Mouse (Mus musculus) liver, embryonic 12.5 days (tissue): ENCODE measurements around the gene Chpt1. TPM values are rescaled to one million over a fixed set of nuclear protein-coding genes. Genes with fewer than 3 reads are reported as not detected.
"Not testable (repeated sequence)": the region's sequence is repeated elsewhere in the genome, so short reads cannot be mapped to it uniquely, and the experiment has no call there.

Experiments used
- ATAC-seq: fragments of 200-750 bp; cut with Nextera tagmentation; 2 replicates; pipeline ENCODE4 v1.8.0; 2017; ENCODE audit warnings: moderate number of reproducible peaks, mild to moderate bottlenecking, moderate library complexity
- H3K27ac ChIP-seq: fragments of 300-500 bp; sonication (generic); 2 replicates; pipeline ENCODE4 v1.5.1; 2016; ENCODE audit warnings: mild to moderate bottlenecking
- H3K27me3 ChIP-seq: fragments of 300-500 bp; sonication (generic); replicated peaks from 2 replicates; pipeline ENCODE4 v1.6.1; 2016; ENCODE audit warnings: mild to moderate bottlenecking, moderate library complexity
- H3K36me3 ChIP-seq: fragments of 300-500 bp; sonication (generic); 2 replicates; pipeline ENCODE4 v1.6.1; 2016; ENCODE audit warnings: mild to moderate bottlenecking, moderate library complexity
- H3K4me1 ChIP-seq: fragments of 300-500 bp; sonication (generic); 2 replicates; pipeline ENCODE4 v1.6.1; 2016
- H3K4me2 ChIP-seq: fragments of 300-500 bp; sonication (generic); 2 replicates; pipeline ENCODE4 v1.6.1; 2016; ENCODE audit warnings: mild to moderate bottlenecking, moderate library complexity
- H3K4me3 ChIP-seq: fragments of 300-500 bp; sonication (generic); 2 replicates; pipeline ENCODE4 v1.5.1; 2016; ENCODE audit warnings: mild to moderate bottlenecking, moderate library complexity
- H3K9ac ChIP-seq: fragments of 300-500 bp; sonication (generic); 2 replicates; pipeline ENCODE4 v1.6.1; 2016; ENCODE audit warnings: mild to moderate bottlenecking, moderate library complexity
- H3K9me3 ChIP-seq: fragments of 300-500 bp; sonication (generic); replicated peaks from 2 replicates; pipeline ENCODE4 v1.6.1; 2016; ENCODE audit warnings: mild to moderate bottlenecking, moderate library complexity
- WGBS: fragments of 180-500 bp; shearing (Covaris S2); methylation state at CpG from one replicate; pipeline ENCODE4 v1.1.7; 2016; ENCODE audit not compliant: insufficient replicate concordance; 5-methylcytosine and 5-hydroxymethylcytosine counted together
- polyA plus RNA-seq: library from polyadenylated mRNA; unstranded; fragments of >200 nt; fragmentation: Nextera tagmentation; extraction: Ambion mirVana; gene quantifications from 2 replicates; pipeline ENCODE4 v1.2.1, GENCODE M21; 2016

The Chpt1 gene
- polyA plus RNA-seq = 7.0 and 8.2 TPM in 2 replicates

DNA sequence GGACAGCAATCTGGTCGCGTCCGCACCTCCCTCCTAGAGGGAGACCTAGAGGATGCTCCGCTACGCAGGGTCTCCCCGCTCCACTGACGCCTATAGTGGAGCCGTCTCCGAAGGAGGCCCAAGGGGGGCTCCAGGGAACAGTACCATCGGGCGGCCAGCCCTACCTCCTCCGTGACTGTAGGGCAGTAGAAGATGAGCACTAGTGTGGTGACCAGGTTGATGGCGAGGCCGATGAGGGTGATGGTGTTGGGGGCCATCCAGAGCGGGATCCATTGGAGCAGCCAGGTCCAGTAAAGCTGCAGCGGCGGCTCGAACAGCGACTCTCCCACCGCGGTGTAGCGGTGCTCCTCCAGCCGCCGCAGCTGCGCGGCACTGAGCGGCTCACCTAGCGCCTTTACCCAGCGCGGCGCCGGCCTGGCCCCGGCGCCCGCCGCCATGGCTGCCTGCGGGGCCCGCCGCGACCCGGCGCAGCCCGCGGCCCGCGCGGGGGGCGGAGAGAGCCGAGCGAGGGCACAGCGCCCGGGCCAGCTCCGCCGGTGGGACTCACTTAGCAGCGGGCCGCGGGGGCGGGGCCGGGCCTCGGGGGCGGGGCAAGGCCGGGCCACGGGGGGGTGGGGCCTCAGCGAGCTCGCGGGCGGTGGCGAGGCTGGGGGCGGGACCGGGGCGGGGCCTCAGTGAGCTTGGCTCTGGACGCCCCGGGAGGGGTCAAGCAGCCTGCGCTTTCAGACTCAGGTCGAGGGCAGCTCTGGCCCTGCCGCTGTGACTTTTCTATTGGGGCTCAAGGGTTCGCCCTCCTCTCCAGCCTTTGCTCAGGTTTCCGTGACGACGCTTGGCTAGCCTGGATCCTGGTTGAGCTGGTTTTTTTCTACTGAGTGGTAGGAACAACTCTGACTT lies at the start of gene Chpt1:
Gene Chpt1, minus strand, starts transcription at position 653 of the 894 bp plus-strand sequence.
- Histone ChIP-seq H3K9me3 (no peaks in the 10 kb centered on the region), H3K4me2 (peak within 1 kb of the TSS; percentile 94), H3K4me1 (peaks cover 13% of the 10 kb centered on the region), H3K36me3 (no peaks in the 10 kb centered on the region), H3K27me3 (0 out of 2 replicates have a peak, but pooled peaks cover 3% of the 10 kb centered on the region), H3K9ac (peak within 1 kb of the TSS; percentile 79), H3K27ac (no peak within 1 kb of the TSS), H3K4me3 (peak within 1 kb of the TSS; percentile 68)
- ATAC-seq = peak; percentile 97
- WGBS = 1% methylated on average over 58 of the region's 80 CpGs

DNA sequence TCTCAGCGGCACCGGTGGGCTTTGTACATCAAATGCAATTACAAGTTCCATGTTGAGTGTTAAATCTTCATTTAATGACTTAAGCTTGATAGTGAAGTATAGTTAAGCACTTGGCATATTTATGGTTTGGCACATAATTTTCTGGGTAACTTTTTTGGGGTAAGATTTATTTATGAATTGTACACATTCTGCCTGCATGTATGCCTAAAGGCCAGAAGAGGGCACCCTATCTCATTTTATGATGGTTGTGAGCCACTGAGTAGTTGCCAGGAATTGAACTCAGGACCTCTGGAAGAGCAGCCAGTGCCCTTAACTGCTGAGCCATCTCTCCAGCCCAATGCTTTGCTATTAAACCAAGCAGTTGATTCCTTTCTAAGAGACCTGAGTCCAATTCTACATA lies 48.9 kb upstream of the Chpt1 start:
- Histone ChIP-seq H3K4me3 (no peak overlapping the region), H3K27ac (no peak overlapping the region), H3K4me2 (no peak overlapping the region), H3K27me3 (no peaks in the 10 kb centered on the region), H3K9me3 (no peaks in the 10 kb centered on the region; the same call in 1 of the 2 replicates), H3K36me3 (no peaks in the 10 kb centered on the region), H3K9ac (no peak overlapping the region), H3K4me1 (no peaks in the 10 kb centered on the region)
- no peak for ATAC-seq
- WGBS = 84% methylated on average over 2 of the region's 2 CpGs

DNA sequence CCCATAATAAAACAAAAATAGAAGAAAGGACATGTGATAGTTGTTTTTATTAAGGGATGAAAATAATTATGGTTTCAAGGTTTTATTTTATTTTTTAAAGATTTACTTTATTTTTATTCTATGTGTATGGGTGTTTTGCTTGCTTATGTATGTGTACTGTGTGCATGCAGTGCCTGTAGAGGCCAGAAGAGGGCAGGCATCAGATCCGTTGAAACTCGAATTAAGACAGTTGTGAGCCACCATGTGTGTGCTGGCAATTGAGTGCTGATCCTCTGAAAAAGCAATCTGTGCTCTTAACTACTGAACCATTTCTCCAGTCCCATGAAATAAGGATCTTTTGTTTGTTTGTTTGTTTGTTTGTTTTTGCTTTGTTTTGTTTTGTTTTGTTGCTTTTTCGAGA lies 46.4 kb upstream of the Chpt1 start:
- H3K9me3 ChIP-seq = no peaks in the 10 kb centered on the region; the same call in 1 of the 2 replicates
- no peaks in the 10 kb centered on the region for H3K36me3 ChIP-seq
- no peak overlapping the region for H3K4me3 ChIP-seq
- H3K27ac ChIP-seq = no peak overlapping the region
- WGBS = 73% methylated on average over 3 of the region's 3 CpGs
- H3K4me1 ChIP-seq = no peaks in the 10 kb centered on the region
- ATAC-seq = no peak
- no peak overlapping the region for H3K4me2 ChIP-seq
- H3K27me3 ChIP-seq = no peaks in the 10 kb centered on the region
- H3K9ac ChIP-seq = no peak overlapping the region

DNA sequence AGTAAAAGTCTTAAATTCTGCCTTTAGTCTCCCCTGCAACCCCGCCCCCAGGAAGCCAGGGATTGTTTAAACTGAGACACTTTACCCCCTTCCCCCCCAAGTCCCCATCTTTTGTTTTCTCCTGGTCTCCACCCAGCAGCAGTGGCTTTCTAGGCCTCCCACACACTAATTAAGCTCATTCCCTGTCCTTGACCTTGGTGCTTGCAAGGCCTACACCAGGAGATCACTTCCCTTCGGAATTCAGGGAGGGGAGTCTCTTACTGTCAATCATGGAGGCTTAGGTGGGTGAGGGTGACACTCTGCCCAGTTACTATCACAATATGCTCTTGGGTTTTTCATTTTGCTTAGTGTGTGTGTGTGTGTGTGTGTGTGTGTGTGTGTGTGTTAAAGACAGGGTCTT lies 43.8 kb upstream of the Chpt1 start:
- no peak overlapping the region for H3K9ac ChIP-seq
- peaks cover 3% of the 10 kb centered on the region; the same call in 1 of the 2 replicates for H3K9me3 ChIP-seq
- no peaks in the 10 kb centered on the region for H3K4me1 ChIP-seq
- H3K27me3 ChIP-seq = no peaks in the 10 kb centered on the region
- 35% methylated on average over 2 of the region's 2 CpGs for WGBS
- H3K27ac ChIP-seq = no peak overlapping the region
- no peaks in the 10 kb centered on the region for H3K36me3 ChIP-seq
- H3K4me3 ChIP-seq = no peak overlapping the region
- ATAC-seq = no peak
- H3K4me2 ChIP-seq = no peak overlapping the region

DNA sequence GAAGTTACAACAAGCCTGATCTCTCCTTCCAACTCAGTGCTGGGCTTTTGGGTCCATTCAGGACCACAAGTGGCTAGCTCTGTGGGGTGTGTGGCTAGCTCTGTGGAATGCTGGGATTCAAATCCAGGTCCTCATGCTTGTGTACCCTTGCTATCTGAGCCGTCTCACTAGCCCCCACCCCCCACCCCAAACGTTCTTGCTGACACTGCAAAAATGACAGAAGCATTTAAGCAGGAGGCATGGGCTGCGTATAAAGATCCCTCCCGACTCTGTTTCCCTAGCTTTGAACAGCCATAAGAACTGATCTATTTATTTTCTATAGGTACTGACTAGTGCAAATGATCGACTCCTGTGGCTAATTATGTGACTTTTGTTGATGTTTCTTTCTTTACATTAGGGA lies 26.8 kb upstream of the Chpt1 start:
- Histone ChIP-seq H3K27me3 (no peaks in the 10 kb centered on the region), H3K9me3 (no peaks in the 10 kb centered on the region), H3K27ac (no peak overlapping the region), H3K36me3 (no peaks in the 10 kb centered on the region), H3K4me1 (no peaks in the 10 kb centered on the region), H3K4me3 (no peak overlapping the region), H3K4me2 (no peak overlapping the region), H3K9ac (no peak overlapping the region)
- WGBS = 48% methylated on average over 5 of the region's 5 CpGs
- ATAC-seq = no peak

DNA sequence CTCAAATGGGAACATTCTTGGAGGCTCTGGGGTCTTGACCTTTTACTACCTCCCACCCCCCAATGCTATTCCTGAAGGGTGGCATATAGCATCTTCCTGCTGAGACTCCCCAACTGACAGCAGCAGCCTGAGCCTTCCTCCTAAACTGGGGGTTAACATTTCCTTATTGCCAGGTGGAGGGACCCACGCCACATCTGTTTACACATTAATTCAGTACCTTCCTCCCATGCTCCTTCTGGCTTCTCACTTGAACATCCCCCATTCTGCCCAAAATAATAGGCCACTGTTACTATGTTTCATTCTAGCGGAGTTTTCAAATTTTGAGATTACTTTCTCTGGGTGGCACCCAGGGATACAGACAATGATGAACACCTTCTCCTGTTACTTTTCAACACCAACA lies 20.1 kb upstream of the Chpt1 start:
- 59% methylated on average over 2 of the region's 2 CpGs for WGBS
- Histone ChIP-seq H3K4me2 (no peak overlapping the region), H3K36me3 (no peaks in the 10 kb centered on the region), H3K9me3 (no peaks in the 10 kb centered on the region), H3K27ac (no peak overlapping the region), H3K27me3 (no peaks in the 10 kb centered on the region), H3K4me3 (no peak overlapping the region), H3K4me1 (no peaks in the 10 kb centered on the region), H3K9ac (no peak overlapping the region)
- no peak for ATAC-seq

DNA sequence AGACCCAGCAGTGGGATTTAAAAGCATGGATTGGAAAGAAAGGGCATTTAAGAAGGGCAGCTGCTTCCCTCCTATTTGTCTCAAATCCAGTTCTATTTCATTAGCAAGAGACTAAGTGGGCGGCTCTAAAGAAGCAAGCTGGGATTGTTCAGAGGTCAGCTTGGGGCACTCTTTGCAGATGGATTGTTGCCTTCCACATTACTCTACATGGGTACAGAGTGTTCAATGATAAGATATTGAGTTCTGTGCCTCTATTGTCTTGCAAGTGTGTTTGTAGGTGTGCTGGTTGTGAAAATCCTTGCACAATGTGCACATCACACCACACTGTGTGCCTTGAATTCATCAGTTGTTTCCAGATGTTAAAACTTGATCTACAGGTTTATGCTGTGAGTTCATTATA lies 19.3 kb upstream of the Chpt1 start:
- H3K27ac ChIP-seq = no peak overlapping the region
- WGBS = 55% methylated on average over 1 of the region's 1 CpGs
- H3K9me3 ChIP-seq = no peaks in the 10 kb centered on the region

DNA sequence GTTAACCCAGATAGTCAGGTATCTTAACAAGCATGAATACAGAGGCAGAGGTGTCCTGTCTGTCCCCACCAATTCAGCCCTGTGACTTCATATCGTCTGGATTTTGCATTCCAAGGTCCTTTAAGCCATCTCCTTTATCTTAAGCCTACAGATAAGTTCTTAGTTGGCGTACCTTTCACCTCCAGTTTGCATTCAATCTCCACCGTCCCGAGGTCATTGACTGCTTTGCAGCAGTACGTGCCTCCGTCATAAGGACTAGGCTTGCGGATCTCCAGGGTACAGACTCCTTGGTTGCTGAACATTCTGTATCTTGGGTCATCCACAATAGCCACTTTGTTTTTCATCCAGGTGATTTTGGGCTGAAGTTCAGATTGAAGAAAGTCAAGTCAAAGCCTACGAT lies 18.9 kb upstream of the Chpt1 start:
- no peak overlapping the region for H3K27ac ChIP-seq
- H3K4me2 ChIP-seq = no peak overlapping the region
- WGBS = 64% methylated on average over 8 of the region's 8 CpGs
- no peaks in the 10 kb centered on the region for H3K27me3 ChIP-seq
- no peak for ATAC-seq
- H3K9ac ChIP-seq = no peak overlapping the region
- no peak overlapping the region for H3K4me3 ChIP-seq
- H3K36me3 ChIP-seq = no peaks in the 10 kb centered on the region
- no peaks in the 10 kb centered on the region for H3K4me1 ChIP-seq
- H3K9me3 ChIP-seq = no peaks in the 10 kb centered on the region

More for the DNA sequence above, 19.3 kb upstream of the Chpt1 start:
- H3K4me3 ChIP-seq = no peak overlapping the region
- no peak for ATAC-seq
- no peaks in the 10 kb centered on the region for H3K4me1 ChIP-seq
- H3K27me3 ChIP-seq = no peaks in the 10 kb centered on the region
- no peaks in the 10 kb centered on the region for H3K36me3 ChIP-seq
- no peak overlapping the region for H3K4me2 ChIP-seq
- no peak overlapping the region for H3K9ac ChIP-seq

DNA sequence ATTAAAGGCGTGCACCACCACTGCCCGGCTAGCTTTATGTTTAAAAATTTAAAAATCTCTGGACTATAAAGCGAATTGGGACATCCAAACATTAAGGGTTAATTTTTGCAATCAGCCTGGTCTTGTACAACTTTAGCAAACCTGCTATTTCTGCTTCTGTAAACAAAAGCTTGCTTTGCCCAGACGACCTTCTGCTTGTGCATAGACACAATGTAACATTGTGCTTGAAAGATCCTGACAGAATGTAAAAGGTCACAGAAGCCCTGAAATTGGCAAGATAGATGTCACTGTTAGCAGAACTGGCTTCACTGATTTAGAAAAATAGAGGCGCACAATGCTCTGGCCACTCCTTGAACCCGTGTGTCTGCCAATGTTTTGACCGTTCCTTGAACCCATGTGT lies 11.2 kb upstream of the Chpt1 start:
- not testable (repeated sequence) for H3K27ac ChIP-seq, H3K4me2 ChIP-seq
- 78% methylated on average over 7 of the region's 7 CpGs for WGBS

DNA sequence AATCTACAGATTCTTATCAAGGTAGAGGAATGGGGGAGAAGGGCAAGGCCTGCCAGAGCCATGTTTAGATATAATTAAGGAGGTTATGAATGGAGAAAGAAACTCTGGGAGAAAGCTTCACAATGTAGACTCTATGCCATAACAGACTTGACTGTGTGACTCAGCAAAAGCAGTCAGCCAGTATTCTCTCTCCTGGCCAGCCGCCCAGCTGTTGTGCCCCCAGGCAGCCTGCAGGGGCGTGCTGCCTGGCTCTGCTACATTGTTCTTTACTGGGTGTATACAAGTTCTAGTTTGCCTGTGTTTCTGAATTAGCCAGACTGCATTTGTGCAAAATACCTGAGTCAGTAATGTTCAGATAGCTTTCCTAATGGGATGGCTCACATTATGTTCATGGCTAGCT lies 10.6 kb upstream of the Chpt1 start:
- 38% methylated on average over 2 of the region's 2 CpGs for WGBS
- no peaks in the 10 kb centered on the region for H3K27me3 ChIP-seq
- peaks cover 7% of the 10 kb centered on the region; the same call in 1 of the 2 replicates for H3K4me1 ChIP-seq
- no peaks in the 10 kb centered on the region for H3K36me3 ChIP-seq
- no peak overlapping the region for H3K9ac ChIP-seq
- no peaks in the 10 kb centered on the region for H3K9me3 ChIP-seq
- no peak overlapping the region for H3K4me2 ChIP-seq
- no peak overlapping the region for H3K4me3 ChIP-seq
- ATAC-seq = peak; percentile 78
- H3K27ac ChIP-seq = no peak overlapping the region

More for the DNA sequence above, 11.2 kb upstream of the Chpt1 start:
- not testable (repeated sequence) for H3K27me3 ChIP-seq, H3K36me3 ChIP-seq, H3K4me1 ChIP-seq, ATAC-seq, H3K9me3 ChIP-seq, H3K9ac ChIP-seq, H3K4me3 ChIP-seq

DNA sequence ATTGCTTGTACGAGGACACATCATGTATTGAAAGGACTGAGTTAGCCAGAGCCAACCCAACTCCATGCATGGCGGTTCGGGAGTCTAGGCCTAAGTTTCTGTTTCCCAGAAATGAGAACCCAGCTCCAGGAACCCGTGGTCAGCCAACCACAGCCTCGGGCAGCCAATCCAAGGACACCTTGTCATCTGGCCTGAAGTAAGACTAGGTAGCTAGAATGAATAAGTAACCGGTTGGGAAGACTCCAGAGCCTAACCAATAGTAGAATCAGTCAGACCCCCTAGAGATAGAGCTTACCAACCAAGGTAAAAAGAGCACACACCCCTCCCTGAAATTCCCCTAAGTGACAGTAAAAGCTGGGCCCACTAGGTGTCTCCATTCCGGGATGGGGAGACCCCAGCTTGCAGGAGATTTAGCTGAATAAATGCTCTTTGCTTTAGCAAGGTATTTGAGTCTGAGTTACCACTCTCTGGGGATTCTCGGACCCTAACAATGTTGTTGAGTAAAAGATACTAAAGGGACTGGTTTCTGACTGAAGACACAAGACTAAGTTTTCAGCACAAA lies 9.8 kb upstream of the Chpt1 start:
- no peak overlapping the region for H3K27ac ChIP-seq
- no peak overlapping the region for H3K4me3 ChIP-seq
- no peaks in the 10 kb centered on the region for H3K27me3 ChIP-seq
- H3K36me3 ChIP-seq = no peaks in the 10 kb centered on the region
- WGBS = 42% methylated on average over 8 of the region's 8 CpGs
- no peak overlapping the region for H3K4me2 ChIP-seq
- ATAC-seq = no peak
- peaks cover 7% of the 10 kb centered on the region; the same call in 1 of the 2 replicates for H3K4me1 ChIP-seq
- no peaks in the 10 kb centered on the region for H3K9me3 ChIP-seq
- no peak overlapping the region for H3K9ac ChIP-seq

DNA sequence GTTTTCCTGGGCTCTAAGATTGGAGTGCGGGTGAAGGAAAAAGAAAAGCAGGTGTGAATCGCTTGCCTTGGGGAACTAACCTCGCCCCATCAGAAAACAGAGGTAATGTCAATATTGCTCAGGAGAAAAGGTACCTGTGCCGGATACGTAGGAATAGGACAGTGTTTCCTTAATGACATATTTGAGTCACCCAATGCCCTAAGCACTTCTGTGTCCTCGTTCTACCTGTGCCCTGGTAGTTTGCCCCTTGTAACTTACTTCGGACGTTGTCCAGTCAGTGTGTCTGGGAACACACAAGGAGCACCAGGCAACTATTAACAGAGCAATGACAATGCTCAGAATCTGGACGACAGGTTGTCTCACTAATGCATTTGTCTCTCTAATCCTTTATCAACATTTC lies 7.5 kb upstream of the Chpt1 start:
- Histone ChIP-seq H3K27me3 (no peaks in the 10 kb centered on the region), H3K9ac (no peak overlapping the region), H3K4me2 (no peak overlapping the region), H3K4me1 (peaks cover 7% of the 10 kb centered on the region; the same call in 1 of the 2 replicates), H3K27ac (no peak overlapping the region), H3K36me3 (no peaks in the 10 kb centered on the region), H3K9me3 (no peaks in the 10 kb centered on the region), H3K4me3 (no peak overlapping the region)
- WGBS = 80% methylated on average over 9 of the region's 9 CpGs
- ATAC-seq = no peak
